ENCODE assay signal across 8 mouse cellular contexts in genomic region chr2:57114211-57115151, GRCm38 (mm10). TPM values are rescaled to one million over a fixed set of nuclear protein-coding genes. Genes with fewer than 3 reads are reported as not detected.
A peak's percentile ranks its signal among the peaks of the same experiment; 100 is the strongest.
DNase-seq lines count a peak whose midpoint lies in the region; ATAC-seq and TF ChIP-seq lines count a peak whose summit lies in the region.

No protein-coding gene starts in this region.

- TF ChIP-seq POLR2A in embryonic fibroblast, embryonic 13.5 days (IDR thresholded peaks at IDR 0.05; ENCODE audit: low read depth, low read length): peak; percentile 38; the same call in 1 of the 2 replicates
- TF ChIP-seq POLR2A in testis, adult 2 months (IDR thresholded peaks at IDR 0.05; ENCODE audit: control insufficient read depth, low read depth, low read length): no peak

- no peaks in the 10 kb centered on the region for H3K4me1 ChIP-seq in embryonic fibroblast, embryonic 13.5 days (ENCODE audit: control insufficient read depth, insufficient read depth, low read length)
- H3K4me1 ChIP-seq in heart, embryonic 14.5 days (ENCODE audit: control insufficient read depth in 2 of 2, insufficient read depth in 2 of 2, low read length in 2 of 2): peaks cover 3 to 13% of the 10 kb centered on the region in 2 experiments; a peak in 1 of 4 replicates
- H3K4me1 ChIP-seq in liver, embryonic 14.5 days (replicated peaks; ENCODE audit: control insufficient read depth in 2 of 2, insufficient read depth in 2 of 2, low read length in 1 of 2): peaks cover 4 to 5% of the 10 kb centered on the region in 2 experiments; a peak in 1 of 4 replicates
- H3K4me1 ChIP-seq in testis, adult 2 months (ENCODE audit: control insufficient read depth, insufficient read depth, low read length): peaks cover 18% of the 10 kb centered on the region

- TF ChIP-seq EP300 in liver, embryonic 14.5 days (IDR thresholded peaks at IDR 0.05; ENCODE audit: low read depth): no peak

- H3K9me3 ChIP-seq in heart, embryonic 14.5 days (ENCODE audit: control insufficient read depth, low read length): peaks cover 7% of the 10 kb centered on the region
- no peaks in the 10 kb centered on the region for H3K9me3 ChIP-seq in liver, embryonic 14.5 days (ENCODE audit: control insufficient read depth, low read length)

- peak overlapping the region; percentile 54 for H3K4me3 ChIP-seq in embryonic fibroblast, embryonic 13.5 days (ENCODE audit: insufficient read depth, low read length)
- peak overlapping the region; percentile 71 to 82 for H3K4me3 ChIP-seq in heart, embryonic 14.5 days (ENCODE audit: control insufficient read depth in 1 of 2, insufficient read depth in 1 of 2, low read depth in 1 of 2, low read length in 2 of 2)
- peak overlapping the region; percentile 68 for H3K4me3 ChIP-seq in liver, embryonic 14.5 days (ENCODE audit: insufficient read depth in 1 of 2, low read depth in 2 of 2, low read length in 2 of 2)
- peak overlapping the region; percentile 58 for H3K4me3 ChIP-seq in testis, adult 2 months (ENCODE audit: control insufficient read depth, low read depth, low read length)

- WGBS in heart, embryonic 14.5 days: under 1% methylated on average over 86 of the region's 88 CpGs
- whole genome bisulfite sequencing in liver, embryonic 14.5 days (ENCODE audit: insufficient replicate concordance): under 1% methylated on average over 88 of the region's 88 CpGs

- peak overlapping the region; percentile 72 for H3K9ac ChIP-seq in heart, embryonic 14.5 days (ENCODE audit: low read length)
- no peak overlapping the region; the same call in 1 of the 2 replicates for H3K9ac ChIP-seq in liver, embryonic 14.5 days (replicated peaks)

- TF ChIP-seq CTCF in embryonic fibroblast, embryonic 13.5 days (IDR thresholded peaks at IDR 0.05; ENCODE audit: borderline replicate concordance, insufficient read depth, low read length): no peak
- no peak for TF ChIP-seq CTCF in liver, embryonic 14.5 days (IDR thresholded peaks at IDR 0.05; ENCODE audit: low read depth)
- no peak for TF ChIP-seq CTCF in testis, adult 2 months (IDR thresholded peaks at IDR 0.05; ENCODE audit: control insufficient read depth, insufficient read depth, insufficient replicate concordance, low read depth, low read length)

- DNase-seq in A20 (ENCODE audit: low read depth, low spot score): peak; percentile 75
- peak; percentile 86 for DNase-seq in adrenal gland, postnatal 25 days
- peak; percentile 86 for DNase-seq in kidney, postnatal 10 days
- peak; percentile 48 to 61 (median 54) for DNase-seq in liver, embryonic 14.5 days (ENCODE audit: low read depth in 3 of 3, low spot score in 3 of 3)
- peak; percentile 86 for DNase-seq in neural tube, embryonic 10.5 days (ENCODE audit: extremely low spot score, low spot score)

- peak; percentile 65 for ATAC-seq in heart, embryonic 14.5 days (ENCODE audit: insufficient number of reproducible peaks, insufficient read depth, low FRiP score, low read depth)
- peak; percentile 76 for ATAC-seq in liver, embryonic 14.5 days (ENCODE audit: insufficient read depth)

- peaks cover 47% of the 10 kb centered on the region for H3K27me3 ChIP-seq in heart, embryonic 14.5 days (ENCODE audit: control insufficient read depth, insufficient read depth, low read length)
- H3K27me3 ChIP-seq in liver, embryonic 14.5 days (ENCODE audit: control insufficient read depth, insufficient read depth, low read length): peaks cover 59% of the 10 kb centered on the region
- 0 out of 2 replicates have a peak, but pooled peaks cover 2% of the 10 kb centered on the region for H3K27me3 ChIP-seq in testis, adult 2 months (ENCODE audit: control insufficient read depth, insufficient read depth, low read length)

- no peaks in the 10 kb centered on the region for H3K36me3 ChIP-seq in heart, embryonic 14.5 days (ENCODE audit: control insufficient read depth, insufficient read depth, low read length)
- H3K36me3 ChIP-seq in liver, embryonic 14.5 days (replicated peaks; ENCODE audit: control insufficient read depth, insufficient read depth, low read depth): no peaks in the 10 kb centered on the region
- H3K36me3 ChIP-seq in testis, adult 2 months (ENCODE audit: control insufficient read depth, insufficient read depth, low read length): no peaks in the 10 kb centered on the region

- no peak overlapping the region for H3K27ac ChIP-seq in embryonic fibroblast, embryonic 13.5 days (ENCODE audit: insufficient read depth, low read length)
- peak overlapping the region in 1 of 2 experiments; percentile 59; a peak in 1 of 4 replicates for H3K27ac ChIP-seq in heart, embryonic 14.5 days (replicated peaks in 1 of 2; ENCODE audit: control insufficient read depth in 1 of 2, insufficient read depth in 1 of 2, low read depth in 2 of 2, low read length in 2 of 2)
- H3K27ac ChIP-seq in liver, embryonic 14.5 days: no peak overlapping the region
- no peak overlapping the region for H3K27ac ChIP-seq in testis, adult 2 months (ENCODE audit: control insufficient read depth, insufficient read depth, low read depth, low read length)

- H3K4me2 ChIP-seq in heart, embryonic 14.5 days (ENCODE audit: low read length): peak overlapping the region; percentile 99
- H3K4me2 ChIP-seq in liver, embryonic 14.5 days (ENCODE audit: low read depth): peak overlapping the region; percentile 91

RNA-seq across cellular contexts. Expression of gene Nr4a2, which starts 9.3 kb away (rescaled TPM):
- 6.8 and 9.9 TPM in 2 replicates for total RNA-seq in adrenal gland, postnatal 25 days (2021)
- polyA plus RNA-seq in embryonic fibroblast, embryonic 13.5 days (2011; ENCODE audit: insufficient read length, low read depth, missing spikeins): 5.7 and 8.1 TPM in 2 replicates
- 1.9 and 2.4 TPM in 2 replicates for polyA plus RNA-seq in heart, embryonic 14.5 days (2014; fragmentation: Nextera tagmentation; extraction: Ambion mirVana)
- polyA plus RNA-seq in liver, embryonic 14.5 days (2012; rRNA removed): 0.23 and 0.28 TPM in 2 replicates
- polyA plus RNA-seq in liver, embryonic 14.5 days (2014; fragmentation: Nextera tagmentation; extraction: Ambion mirVana): 0.22 and 0.29 TPM in 2 replicates
- polyA plus RNA-seq in testis, adult 2 months (2012; rRNA removed): 0.44 and 0.61 TPM in 2 replicates
